Mouse (Mus musculus) kidney, adult 8-10 months (tissue): Measurements from ENCODE around the gene Ppara.
A peak's percentile ranks its signal among the peaks of the same experiment; 100 is the strongest.

Source experiments
- DNase-seq, 2 experiments: peaks; one replicate each; pipeline ENCODE4 v3.0.0; 2022

Gene Ppara

GRCm38 (mm10) chr15:85765022-85765421 is 30.2 kb downstream of the Ppara start:
- DNase-seq: no peak

- DNase-seq: no peak
Measured at GRCm38 (mm10) chr15:85766677-85767076, 31.9 kb downstream of the Ppara start.

- no peak for DNase-seq
Measured at GRCm38 (mm10) chr15:85768991-85769390, 34.2 kb downstream of the Ppara start.

- DNase-seq: peak; percentile 62 to 88
Measured at GRCm38 (mm10) chr15:85771306-85772121, 36.7 kb downstream of the Ppara start.

- DNase-seq: peak in 1 of 2 experiments; percentile 59
Measured at GRCm38 (mm10) chr15:85772146-85772740, 37.5 kb downstream of the Ppara start.

GRCm38 (mm10) chr15:85774419-85774818 is 39.6 kb downstream of the Ppara start:
- no peak for DNase-seq

GRCm38 (mm10) chr15:85775001-85775400 is 40.2 kb downstream of the Ppara start:
- DNase-seq: no peak

GRCm38 (mm10) chr15:85776241-85776640 is 41.5 kb downstream of the Ppara start:
- DNase-seq: no peak

- DNase-seq: peak; percentile 78 to 84
Measured at GRCm38 (mm10) chr15:85776771-85777170, 42.0 kb downstream of the Ppara start.

GRCm38 (mm10) chr15:85778891-85779290 is 44.1 kb downstream of the Ppara start:
- peak in 1 of 2 experiments; percentile 50 for DNase-seq

GRCm38 (mm10) chr15:85783146-85783545 is 48.4 kb downstream of the Ppara start:
- DNase-seq: no peak

- DNase-seq: no peak
Measured at GRCm38 (mm10) chr15:85784341-85784740, 49.6 kb downstream of the Ppara start.

- DNase-seq: no peak
Measured at GRCm38 (mm10) chr15:85786711-85787110, 51.9 kb downstream of the Ppara start.

GRCm38 (mm10) chr15:85787482-85787881 is 52.7 kb downstream of the Ppara start:
- DNase-seq: no peak

- DNase-seq: no peak
Measured at GRCm38 (mm10) chr15:85788051-85788450, 53.3 kb downstream of the Ppara start.

GRCm38 (mm10) chr15:85788633-85789032 is 53.9 kb downstream of the Ppara start:
- DNase-seq: peak; percentile 35 to 57

GRCm38 (mm10) chr15:85791449-85791848 is 56.7 kb downstream of the Ppara start:
- no peak for DNase-seq

GRCm38 (mm10) chr15:85792819-85793218 is 58.0 kb downstream of the Ppara start:
- DNase-seq: no peak

GRCm38 (mm10) chr15:85795516-85795915 is 60.7 kb downstream of the Ppara start:
- no peak for DNase-seq

- no peak for DNase-seq
Measured at GRCm38 (mm10) chr15:85798676-85799075, 63.9 kb downstream of the Ppara start.

- DNase-seq: peak in 1 of 2 experiments; percentile 36
Measured at GRCm38 (mm10) chr15:85802931-85803330, 68.1 kb downstream of the Ppara start.

- no peak for DNase-seq
Measured at GRCm38 (mm10) chr15:85806886-85807285, 72.1 kb downstream of the Ppara start.

- DNase-seq: no peak
Measured at GRCm38 (mm10) chr15:85807404-85807803, 72.6 kb downstream of the Ppara start.

- no peak for DNase-seq
Measured at GRCm38 (mm10) chr15:85808031-85808430, 73.2 kb downstream of the Ppara start.
